Mouse (Mus musculus): ENCODE measurements around the gene Atg4d.

DNA sequence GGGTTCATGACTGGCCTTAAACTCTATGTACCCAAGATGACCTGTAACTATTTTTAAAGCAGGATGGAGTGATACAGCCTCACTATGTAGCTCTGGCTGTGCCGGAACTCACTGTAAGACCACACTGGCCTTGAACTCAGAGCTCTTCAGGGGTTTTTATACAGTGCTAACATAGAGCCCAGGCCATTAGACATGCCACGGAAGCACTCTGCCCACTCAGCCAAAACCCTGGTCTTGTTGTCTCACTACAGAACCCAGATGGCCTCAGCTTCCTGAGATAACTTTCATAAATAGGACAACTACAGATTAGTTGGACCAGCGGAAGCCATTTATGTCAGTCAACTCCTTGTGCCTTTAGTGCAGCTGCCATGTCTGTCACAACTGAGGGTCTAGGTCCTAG lies 9.2 kb downstream of the Atg4d start:
- TF ChIP-seq CTCF (conservative IDR thresholded peaks at IDR 0.05; ENCODE audit: low read length) (no peak), POU5F1 (IDR thresholded peaks at IDR 0.05; ENCODE audit: borderline replicate concordance, low read length) (no peak)

All from E14TG2a.4 (cell line).